Mouse (Mus musculus) small intestine, adult 10 weeks (tissue): ENCODE measurements around the gene Tmem176b. TPM values are rescaled to one million over a fixed set of nuclear protein-coding genes. Genes with fewer than 3 reads are reported as not detected.

Experiments used
- polyA plus RNA-seq: library from polyadenylated mRNA; stranded (reverse); fragments of 350-450 nt; fragmentation: Illumina TruSeq; extraction: RNeasy Lipid Tissue Mini Kit (QIAGEN cat#74804); gene quantifications from one replicate; pipeline ENCODE4 v1.2.3, GENCODE M21; 2014; ENCODE audit warnings: low replicate concordance

Tmem176b gene
- polyA plus RNA-seq: 13.8 TPM

DNA sequence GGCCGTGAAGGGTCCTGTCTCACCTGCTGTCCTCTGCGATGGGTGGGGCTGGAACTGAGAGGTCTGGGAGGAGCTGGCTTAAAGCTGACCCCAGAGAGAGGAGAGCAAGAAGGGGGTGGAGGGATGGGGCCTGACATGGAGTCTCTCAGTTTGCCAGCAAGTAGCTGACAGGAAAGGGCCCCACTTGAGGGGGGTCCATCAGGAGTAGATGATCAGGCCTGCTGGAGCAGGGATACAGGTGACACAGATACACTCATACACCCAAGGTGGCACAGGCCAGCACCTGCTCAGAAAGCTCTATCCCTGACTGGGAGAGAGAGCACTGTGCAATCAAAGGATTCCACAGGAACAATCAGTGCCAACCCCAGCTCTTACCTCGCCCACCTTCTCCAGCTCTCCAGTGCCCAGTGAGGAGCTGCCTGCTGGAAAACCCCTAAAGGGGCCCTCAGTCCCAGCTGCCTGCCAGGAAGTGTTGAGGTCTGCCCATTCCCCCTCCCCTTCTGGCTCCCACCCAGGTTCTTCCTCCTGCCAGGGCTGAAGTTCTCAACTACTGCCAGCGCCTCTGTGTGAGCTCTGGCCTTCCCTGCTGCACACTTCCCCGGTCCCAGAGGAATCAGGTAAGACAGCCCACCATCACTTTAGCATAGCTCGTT, at the start of gene Tmem176b:
Gene Tmem176b (minus strand): TSS at position 524 of the 653 bp plus-strand sequence.

DNA sequence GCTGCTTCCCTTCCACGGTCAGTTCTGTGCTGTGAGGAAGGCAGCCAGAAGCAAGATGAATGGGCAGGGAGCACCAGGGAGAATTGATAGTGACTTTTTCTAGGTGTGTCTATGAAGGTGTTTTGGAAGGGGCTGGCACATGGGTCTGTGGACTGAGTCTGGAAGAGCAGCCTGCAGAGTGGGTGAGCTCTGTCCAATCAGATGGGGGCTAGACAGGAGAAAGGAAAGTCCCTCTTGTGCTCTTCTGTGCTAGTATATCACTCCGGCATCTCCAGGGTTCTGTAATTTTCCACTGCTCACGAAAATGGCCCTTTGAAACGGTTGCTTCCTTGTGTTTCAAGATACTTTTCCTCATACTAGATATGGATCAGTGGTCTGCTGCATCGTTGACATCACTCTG, 31.3 kb upstream of the Tmem176b start, which contains the start of gene Aoc1:
Gene Aoc1 (plus strand): TSS at position 301 of the 400 bp plus-strand sequence.

DNA sequence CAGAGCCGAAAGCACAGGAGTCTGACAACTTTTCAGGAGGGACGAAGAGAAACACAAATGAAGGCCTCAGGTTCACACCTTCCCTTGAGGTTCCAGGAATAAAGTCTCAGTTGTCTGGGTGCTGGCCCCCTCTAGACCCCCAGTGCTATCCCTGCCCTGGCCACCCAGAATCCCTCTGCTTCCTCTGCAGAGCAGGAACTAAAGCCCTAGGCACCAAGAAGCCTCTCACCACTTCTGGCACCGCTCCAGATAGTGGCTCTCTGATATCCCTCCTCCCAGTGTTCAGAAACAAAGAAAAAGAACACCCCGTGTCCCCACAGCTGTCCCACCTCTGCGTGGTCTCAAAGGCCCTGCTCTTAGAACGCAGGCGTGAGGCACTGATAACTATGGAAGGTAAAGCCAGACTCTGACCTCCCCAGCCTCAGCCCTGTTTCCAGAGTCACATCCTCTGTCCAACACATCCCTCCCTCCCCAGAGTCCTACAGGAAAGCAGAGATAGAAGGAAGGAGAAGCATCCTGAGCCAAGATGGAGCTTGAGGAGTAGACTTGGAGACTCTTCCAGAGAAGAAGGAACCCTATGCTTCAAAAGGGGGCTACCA, 826 bp downstream of the Tmem176b start, which contains the start of gene Tmem176a:
Gene Tmem176a (plus strand): TSS at position 549 of the 599 bp plus-strand sequence.

Other genes starting within 250 kb of the Tmem176b start
- gene Repin1, start 247.6 kb downstream of the Tmem176b start, polyA plus RNA-seq: 1.3 TPM
- not detected for gene Gm44965, start 247.6 kb downstream of the Tmem176b start, polyA plus RNA-seq
- not detected for gene Zfp775, start 239.4 kb downstream of the Tmem176b start, polyA plus RNA-seq
- not detected for gene AI854703, start 214.7 kb downstream of the Tmem176b start, polyA plus RNA-seq
- 22.2 TPM for gene Gimap8, start 194.3 kb downstream of the Tmem176b start, polyA plus RNA-seq
- 19.5 TPM for gene Gimap9, start 165.4 kb downstream of the Tmem176b start, polyA plus RNA-seq
- 82.1 TPM for gene Gimap4, start 156.9 kb downstream of the Tmem176b start, polyA plus RNA-seq
- 31.9 TPM for gene Gimap6, start 133.3 kb downstream of the Tmem176b start, polyA plus RNA-seq
- 8.2 TPM for gene Gm28053, start 122.9 kb downstream of the Tmem176b start, polyA plus RNA-seq
- gene Gimap7, start 122.9 kb downstream of the Tmem176b start, polyA plus RNA-seq: 6.2 TPM
- gene Gimap1, start 102.4 kb downstream of the Tmem176b start, polyA plus RNA-seq: 3.5 TPM
- 4.2 TPM for gene Gimap5, start 95.3 kb downstream of the Tmem176b start, polyA plus RNA-seq
- gene Gimap3, start 70.6 kb downstream of the Tmem176b start, polyA plus RNA-seq: 11.0 TPM
- 125 TPM for gene Tmem176a, start 577 bp downstream of the Tmem176b start, polyA plus RNA-seq
- 161 TPM for gene Aoc1, start 31.4 kb upstream of the Tmem176b start, polyA plus RNA-seq
- not detected for gene 1600015I10Rik, start 88.4 kb upstream of the Tmem176b start, polyA plus RNA-seq
- gene Doxl2, start 133.5 kb upstream of the Tmem176b start, polyA plus RNA-seq: not detected
- not detected for gene Svs1, start 145.4 kb upstream of the Tmem176b start, polyA plus RNA-seq
- 0.52 TPM for gene Gpnmb, start 195.1 kb upstream of the Tmem176b start, polyA plus RNA-seq
- 34.2 TPM for gene Malsu1, start 232.3 kb upstream of the Tmem176b start, polyA plus RNA-seq